Mouse (Mus musculus) forebrain, embryonic 13.5 days (tissue): ENCODE measurements around the gene Zfp507. TPM values are rescaled to one million over a fixed set of nuclear protein-coding genes. Genes with fewer than 3 reads are reported as not detected.
A peak's percentile ranks its signal among the peaks of the same experiment; 100 is the strongest.

Experiments used
- ATAC-seq: fragments of 200-750 bp; cut with Nextera tagmentation; 2 replicates; pipeline ENCODE4 v1.8.0; 2017
- H3K27ac ChIP-seq: fragments of 300-500 bp; sonication (generic); 2 replicates; pipeline ENCODE4 v1.5.1; 2015; ENCODE audit warnings: inconsistent platforms, mild to moderate bottlenecking, moderate library complexity
- H3K27me3 ChIP-seq: fragments of 300-500 bp; sonication (generic); 2 replicates; pipeline ENCODE4 v1.6.1; 2015; ENCODE audit warnings: mild to moderate bottlenecking, inconsistent platforms
- H3K36me3 ChIP-seq: fragments of 300-500 bp; sonication (generic); 2 replicates; pipeline ENCODE4 v1.6.1; 2015; ENCODE audit warnings: mild to moderate bottlenecking, inconsistent platforms; ENCODE audit not compliant: poor library complexity, severe bottlenecking
- H3K4me1 ChIP-seq: fragments of 300-500 bp; sonication (generic); 2 replicates; pipeline ENCODE4 v1.6.1; 2015; ENCODE audit warnings: inconsistent platforms
- H3K4me2 ChIP-seq: fragments of 300-500 bp; sonication (generic); 2 replicates; pipeline ENCODE4 v1.6.1; 2015; ENCODE audit warnings: inconsistent platforms, mild to moderate bottlenecking, moderate library complexity
- H3K4me3 ChIP-seq: fragments of 300-500 bp; sonication (generic); 2 replicates; pipeline ENCODE4 v1.5.1; 2015; ENCODE audit warnings: mild to moderate bottlenecking, inconsistent platforms
- H3K9ac ChIP-seq: fragments of 300-500 bp; sonication (generic); 2 replicates; pipeline ENCODE4 v1.6.1; 2015; ENCODE audit warnings: mild to moderate bottlenecking, inconsistent platforms
- H3K9me3 ChIP-seq: fragments of 300-500 bp; sonication (generic); replicated peaks from 2 replicates; pipeline ENCODE4 v1.6.1; 2016; ENCODE audit warnings: inconsistent platforms
- WGBS: fragments of 180-500 bp; shearing (Covaris S2); methylation state at CpG from one replicate; pipeline ENCODE4 v1.1.7; 2015; 5-methylcytosine and 5-hydroxymethylcytosine counted together
- polyA plus RNA-seq: library from polyadenylated mRNA; unstranded; fragments of >200 nt; fragmentation: Nextera tagmentation; extraction: Ambion mirVana; gene quantifications from 2 replicates; pipeline ENCODE4 v1.2.1, GENCODE M21; 2015

Gene Zfp507
- polyA plus RNA-seq, 1 experiment from 2014 or later: 18.2 TPM

- H3K36me3 ChIP-seq: peaks cover 52% of the 10 kb centered on the region
- no peaks in the 10 kb centered on the region for H3K4me1 ChIP-seq
- H3K4me3 ChIP-seq: no peak overlapping the region
- H3K4me2 ChIP-seq: no peak overlapping the region
- H3K9me3 ChIP-seq: no peaks in the 10 kb centered on the region
- H3K27ac ChIP-seq: no peak overlapping the region
- no peak overlapping the region for H3K9ac ChIP-seq
- ATAC-seq: no peak
- no peaks in the 10 kb centered on the region for H3K27me3 ChIP-seq
- WGBS: 88% methylated on average over 8 of the region's 8 CpGs
These were observed 30.5 kb downstream of the Zfp507 start for GRCm38 (mm10) chr7:35772347-35772746.

- no peak overlapping the region for H3K4me3 ChIP-seq
- H3K4me1 ChIP-seq: no peaks in the 10 kb centered on the region
- no peak overlapping the region for H3K4me2 ChIP-seq
- H3K27me3 ChIP-seq: no peaks in the 10 kb centered on the region
- H3K9me3 ChIP-seq: no peaks in the 10 kb centered on the region
- peaks cover 44% of the 10 kb centered on the region for H3K36me3 ChIP-seq
- no peak for ATAC-seq
- no peak overlapping the region for H3K27ac ChIP-seq
- H3K9ac ChIP-seq: no peak overlapping the region
These were observed 31.7 kb downstream of the Zfp507 start for GRCm38 (mm10) chr7:35771106-35771505.

DNA sequence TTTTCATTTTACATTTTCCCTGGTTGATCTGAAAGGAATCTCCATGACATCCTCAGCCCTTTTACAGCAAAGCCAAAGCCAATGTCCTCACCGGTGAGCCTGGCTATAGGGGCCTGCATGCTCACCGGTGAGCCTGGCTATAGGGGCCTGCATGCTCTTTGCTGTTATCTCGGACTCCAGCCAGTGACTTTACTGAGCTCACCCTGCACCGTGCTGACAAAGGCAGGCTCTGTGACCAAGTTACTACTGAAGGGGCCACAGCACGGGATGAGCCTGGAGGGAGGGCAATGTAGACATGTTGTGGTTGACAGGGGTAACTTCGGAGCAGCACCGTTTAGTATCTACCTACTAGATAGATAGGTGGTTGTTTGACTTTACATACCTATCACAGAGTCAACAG lies 32.7 kb downstream of the Zfp507 start:
- no peak overlapping the region for H3K27ac ChIP-seq
- H3K4me3 ChIP-seq: no peak overlapping the region
- no peaks in the 10 kb centered on the region for H3K9me3 ChIP-seq
- peaks cover 34% of the 10 kb centered on the region for H3K36me3 ChIP-seq
- no peaks in the 10 kb centered on the region for H3K27me3 ChIP-seq
- H3K9ac ChIP-seq: no peak overlapping the region
- no peaks in the 10 kb centered on the region for H3K4me1 ChIP-seq
- H3K4me2 ChIP-seq: no peak overlapping the region
- no peak for ATAC-seq
- 90% methylated on average over 7 of the region's 7 CpGs for WGBS

- Histone ChIP-seq H3K4me1 (no peaks in the 10 kb centered on the region), H3K9me3 (no peaks in the 10 kb centered on the region), H3K27me3 (no peaks in the 10 kb centered on the region), H3K27ac (no peak overlapping the region), H3K4me2 (no peak overlapping the region), H3K4me3 (no peak overlapping the region), H3K36me3 (no peaks in the 10 kb centered on the region), H3K9ac (no peak overlapping the region)
- 92% methylated on average over 11 of the region's 11 CpGs for WGBS
- ATAC-seq: no peak
These were observed 38.3 kb downstream of the Zfp507 start for GRCm38 (mm10) chr7:35764461-35764860.

GRCm38 (mm10) chr7:35761801-35762200 lies 41.0 kb downstream of the Zfp507 start:
- Histone ChIP-seq H3K27me3 (0 out of 2 replicates have a peak, but pooled peaks cover 5% of the 10 kb centered on the region), H3K27ac (no peak overlapping the region), H3K4me3 (no peak overlapping the region), H3K4me1 (no peaks in the 10 kb centered on the region), H3K4me2 (no peak overlapping the region), H3K36me3 (no peaks in the 10 kb centered on the region), H3K9me3 (no peaks in the 10 kb centered on the region), H3K9ac (no peak overlapping the region)
- ATAC-seq: no peak
- 75% methylated on average over 5 of the region's 5 CpGs for WGBS

GRCm38 (mm10) chr7:35759602-35760001 lies 43.2 kb downstream of the Zfp507 start:
- no peak overlapping the region for H3K4me3 ChIP-seq
- 23% methylated on average over 2 of the region's 2 CpGs for WGBS

GRCm38 (mm10) chr7:35756510-35757440 lies 46.0 kb downstream of the Zfp507 start:
- H3K27me3 ChIP-seq: 0 out of 2 replicates have a peak, but pooled peaks cover 5% of the 10 kb centered on the region
- peaks cover 25% of the 10 kb centered on the region for H3K4me1 ChIP-seq
- no peak overlapping the region for H3K4me3 ChIP-seq
- H3K4me2 ChIP-seq: no peak overlapping the region
- H3K36me3 ChIP-seq: 0 out of 2 replicates have a peak, but pooled peaks cover 2% of the 10 kb centered on the region
- no peak overlapping the region for H3K9ac ChIP-seq
- ATAC-seq: no peak
- 37% methylated on average over 14 of the region's 14 CpGs for WGBS
- H3K9me3 ChIP-seq: no peaks in the 10 kb centered on the region
- no peak overlapping the region for H3K27ac ChIP-seq

More at GRCm38 (mm10) chr7:35759602-35760001, 43.2 kb downstream of the Zfp507 start:
- ATAC-seq: no peak
- Histone ChIP-seq H3K4me2 (no peak overlapping the region), H3K27me3 (0 out of 2 replicates have a peak, but pooled peaks cover 5% of the 10 kb centered on the region), H3K9me3 (no peaks in the 10 kb centered on the region), H3K36me3 (no peaks in the 10 kb centered on the region), H3K4me1 (peaks cover 3% of the 10 kb centered on the region), H3K9ac (no peak overlapping the region), H3K27ac (no peak overlapping the region)

GRCm38 (mm10) chr7:35754886-35755168 lies 48.0 kb downstream of the Zfp507 start:
- peak overlapping the region; percentile 76 for H3K9ac ChIP-seq
- no peaks in the 10 kb centered on the region for H3K9me3 ChIP-seq
- no peak for ATAC-seq
- peak overlapping the region; percentile 31; the same call in 1 of the 2 replicates for H3K27ac ChIP-seq
- 0 out of 2 replicates have a peak, but pooled peaks cover 5% of the 10 kb centered on the region for H3K27me3 ChIP-seq
- peak overlapping the region; percentile 97 for H3K4me2 ChIP-seq
- peak overlapping the region; percentile 87 for H3K4me3 ChIP-seq
- H3K4me1 ChIP-seq: peaks cover 30% of the 10 kb centered on the region
- whole genome bisulfite sequencing: 75% methylated on average over 4 of the region's 4 CpGs
- peaks cover 20% of the 10 kb centered on the region for H3K36me3 ChIP-seq

- H3K9me3 ChIP-seq: no peaks in the 10 kb centered on the region
- peak within 1 kb of the TSS; percentile 97 for H3K4me2 ChIP-seq
- H3K27me3 ChIP-seq: 0 out of 2 replicates have a peak, but pooled peaks cover 5% of the 10 kb centered on the region
- H3K36me3 ChIP-seq: peaks cover 26% of the 10 kb centered on the region
- peak within 1 kb of the TSS; percentile 87 for H3K4me3 ChIP-seq
- peak within 1 kb of the TSS; percentile 76 for H3K9ac ChIP-seq
- peak; percentile 99 for ATAC-seq
- H3K4me1 ChIP-seq: peaks cover 30% of the 10 kb centered on the region
- under 1% methylated on average over 70 of the region's 70 CpGs for WGBS
- H3K27ac ChIP-seq: peak within 1 kb of the TSS; percentile 65
These were observed 48.5 kb downstream of the Zfp507 start, which contains the start of gene Dpy19l3 for GRCm38 (mm10) chr7:35754033-35754885. Gene Dpy19l3, minus strand, starts transcription at chr7:35754454.

- Histone ChIP-seq H3K9me3 (no peaks in the 10 kb centered on the region), H3K4me3 (peak overlapping the region; percentile 87), H3K27ac (peak overlapping the region; percentile 65; the same call in 1 of the 2 replicates), H3K9ac (peak overlapping the region; percentile 76), H3K4me2 (peak overlapping the region; percentile 97), H3K27me3 (0 out of 2 replicates have a peak, but pooled peaks cover 5% of the 10 kb centered on the region), H3K4me1 (peaks cover 30% of the 10 kb centered on the region), H3K36me3 (peaks cover 34% of the 10 kb centered on the region)
- 2% methylated on average over 15 of the region's 15 CpGs for WGBS
- peak; percentile 25; the same call in 1 of the 2 replicates for ATAC-seq
These were observed 49.3 kb downstream of the Zfp507 start for GRCm38 (mm10) chr7:35753319-35754032.

DNA sequence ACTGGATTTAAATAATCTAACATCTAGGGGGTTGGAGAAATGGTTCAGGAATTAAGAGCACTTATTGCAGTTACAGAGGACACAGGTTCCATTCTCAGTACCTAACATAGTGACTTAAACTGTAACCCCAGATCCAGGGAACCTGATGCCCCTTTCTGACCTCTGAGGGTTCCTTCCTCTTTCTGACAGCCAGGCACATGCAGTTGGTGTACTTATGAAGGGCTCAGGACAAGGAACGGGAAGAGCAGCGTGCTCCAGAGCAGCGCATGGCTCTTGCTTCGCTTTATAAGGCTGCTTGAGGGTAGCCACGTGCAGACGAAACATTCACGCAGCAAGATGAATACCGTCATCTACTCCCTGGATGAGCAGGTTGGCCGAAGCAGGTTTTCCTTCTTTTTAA lies 51.9 kb downstream of the Zfp507 start:
- H3K4me2 ChIP-seq: no peak overlapping the region
- ATAC-seq: no peak
- H3K9ac ChIP-seq: no peak overlapping the region
- peaks cover 30% of the 10 kb centered on the region for H3K4me1 ChIP-seq
- no peak overlapping the region for H3K4me3 ChIP-seq
- H3K9me3 ChIP-seq: no peaks in the 10 kb centered on the region
- H3K27ac ChIP-seq: no peak overlapping the region
- H3K36me3 ChIP-seq: peaks cover 60% of the 10 kb centered on the region
- no peaks in the 10 kb centered on the region for H3K27me3 ChIP-seq
- 95% methylated on average over 9 of the region's 9 CpGs for whole genome bisulfite sequencing
